Mouse (Mus musculus) spleen, postnatal 36 days (tissue): ENCODE data around the gene Batf2.
"Not testable (repeated sequence)": the region's sequence is repeated elsewhere in the genome, so short reads cannot be mapped to it uniquely, and the experiment has no call there.

ENCODE experiments used
- DNase-seq, 2 experiments: peaks; one replicate each; pipeline ENCODE4 v3.0.0; 2022; ENCODE audit warnings: low spot score in 2 of 2, mixed read lengths in 1 of 2

The Batf2 gene

DNA sequence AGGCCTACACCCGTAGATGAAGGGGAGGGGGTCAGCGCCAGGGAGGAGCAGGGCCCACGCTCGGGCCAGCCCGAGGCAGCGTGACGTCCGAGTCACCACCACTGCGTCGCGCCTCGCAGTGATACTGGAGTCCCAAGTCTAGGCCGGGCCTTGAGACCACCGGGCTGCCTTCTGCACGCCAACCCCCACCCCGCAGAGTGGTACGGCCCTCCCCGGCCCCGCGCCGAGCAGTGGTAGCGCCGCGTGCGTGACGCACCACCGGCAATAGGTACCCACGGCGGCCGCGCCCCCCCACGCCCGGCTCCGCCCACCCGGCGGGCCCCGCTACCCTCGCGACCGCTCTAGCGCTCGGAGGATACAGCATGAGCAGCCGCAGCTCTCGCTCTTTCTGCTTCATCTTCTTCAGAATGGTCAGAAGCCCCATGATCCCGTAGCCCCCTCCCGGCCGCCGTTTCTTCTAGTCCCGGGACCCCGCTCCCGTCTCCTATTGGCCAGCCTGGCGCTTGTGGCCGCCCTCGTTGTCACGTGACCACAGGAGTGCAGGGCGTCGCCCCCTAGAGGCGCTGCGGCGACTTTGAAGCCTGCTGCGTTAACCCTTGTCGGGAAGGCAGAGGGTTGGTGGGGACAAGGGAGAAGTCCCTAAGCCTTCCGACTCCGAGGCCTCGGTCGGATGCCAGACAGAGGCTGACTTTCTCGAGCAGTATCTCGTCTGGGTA is at the start of gene Batf2:
Batf2 (plus strand) TSS at position 306 of the 716 bp plus-strand sequence.
- DNase-seq = peak; percentile 88 to 90

DNA sequence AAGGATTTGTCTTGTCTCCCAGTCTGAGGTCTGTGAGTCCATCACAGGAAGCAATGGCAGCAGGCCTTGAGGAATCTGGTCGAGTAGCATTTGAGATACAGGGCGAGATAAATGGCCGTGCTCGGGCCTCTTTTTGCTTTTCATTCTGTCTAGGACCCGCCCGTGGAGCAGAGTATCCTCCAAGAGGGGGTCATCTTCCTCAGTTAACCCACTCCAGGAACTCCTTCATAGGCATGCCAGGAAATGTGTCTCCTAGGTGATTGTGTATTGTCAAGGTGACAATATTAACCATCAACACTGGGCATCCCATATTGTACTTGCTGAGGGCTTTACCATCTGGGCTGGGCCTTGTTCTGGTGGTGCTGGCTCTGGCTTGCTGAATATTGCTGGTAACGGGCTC is 46.7 kb upstream of the Batf2 start, which contains the start of gene AC131692.1:
AC131692.1 (plus strand) TSS at position 301 of the 400 bp plus-strand sequence.
- no peak for DNase-seq

DNA sequence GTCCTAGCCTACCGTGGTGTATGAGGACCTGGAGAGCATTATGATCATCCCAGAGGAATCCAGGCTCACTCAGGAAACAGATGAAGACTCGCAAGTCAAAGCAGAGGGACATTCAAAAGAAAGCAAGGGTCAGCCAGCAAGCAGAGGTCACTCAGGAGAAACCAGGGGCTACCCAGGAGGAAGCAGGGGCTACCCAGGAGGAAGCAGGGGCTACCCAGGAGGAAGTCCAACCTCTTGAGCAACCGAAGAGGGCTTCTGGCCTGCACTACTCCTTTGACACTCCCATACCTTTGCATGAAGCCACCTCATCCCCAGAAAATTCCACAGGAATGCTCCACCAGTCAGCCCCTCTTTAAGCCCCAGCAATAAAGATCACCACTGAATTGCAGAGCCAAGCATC is 42.9 kb upstream of the Batf2 start:
- no peak for DNase-seq

GRCm38 (mm10) chr19:6101186-6101585 is 39.6 kb upstream of the Batf2 start:
- no peak for DNase-seq

- peak; percentile 62 to 78 for DNase-seq
Observed at GRCm38 (mm10) chr19:6102169-6102853, 38.5 kb upstream of the Batf2 start.

- DNase-seq = no peak
Observed at GRCm38 (mm10) chr19:6104476-6104875, 36.3 kb upstream of the Batf2 start.

DNA sequence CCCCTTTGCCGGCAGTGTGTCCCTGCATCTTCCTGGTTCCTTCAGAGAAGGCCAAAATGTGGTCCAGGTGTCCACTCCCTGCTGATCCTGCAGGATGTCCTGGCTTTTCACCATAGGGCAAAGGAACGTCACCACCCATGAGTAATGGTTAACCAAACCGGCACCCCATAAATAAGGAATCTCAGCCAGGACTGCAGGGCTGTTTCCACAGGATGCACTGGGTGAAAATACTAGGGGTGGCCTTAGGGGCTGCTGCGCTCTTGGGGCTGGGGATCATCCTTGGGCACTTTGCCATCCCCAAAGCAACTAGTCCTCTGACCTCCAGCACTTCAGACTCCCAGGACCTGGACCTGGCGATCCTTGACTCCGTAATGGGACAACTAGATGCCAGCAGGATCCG is 35.2 kb upstream of the Batf2 start, which contains the start of gene Naaladl1:
Naaladl1 (plus strand) TSS at position 197 of the 400 bp plus-strand sequence.
- DNase-seq = no peak

- no peak for DNase-seq
Observed at GRCm38 (mm10) chr19:6113116-6113515, 27.7 kb upstream of the Batf2 start.

GRCm38 (mm10) chr19:6116113-6116850 is 24.5 kb upstream of the Batf2 start:
- DNase-seq = no peak

- no peak for DNase-seq
Observed at GRCm38 (mm10) chr19:6117346-6117985, 23.3 kb upstream of the Batf2 start.

DNA sequence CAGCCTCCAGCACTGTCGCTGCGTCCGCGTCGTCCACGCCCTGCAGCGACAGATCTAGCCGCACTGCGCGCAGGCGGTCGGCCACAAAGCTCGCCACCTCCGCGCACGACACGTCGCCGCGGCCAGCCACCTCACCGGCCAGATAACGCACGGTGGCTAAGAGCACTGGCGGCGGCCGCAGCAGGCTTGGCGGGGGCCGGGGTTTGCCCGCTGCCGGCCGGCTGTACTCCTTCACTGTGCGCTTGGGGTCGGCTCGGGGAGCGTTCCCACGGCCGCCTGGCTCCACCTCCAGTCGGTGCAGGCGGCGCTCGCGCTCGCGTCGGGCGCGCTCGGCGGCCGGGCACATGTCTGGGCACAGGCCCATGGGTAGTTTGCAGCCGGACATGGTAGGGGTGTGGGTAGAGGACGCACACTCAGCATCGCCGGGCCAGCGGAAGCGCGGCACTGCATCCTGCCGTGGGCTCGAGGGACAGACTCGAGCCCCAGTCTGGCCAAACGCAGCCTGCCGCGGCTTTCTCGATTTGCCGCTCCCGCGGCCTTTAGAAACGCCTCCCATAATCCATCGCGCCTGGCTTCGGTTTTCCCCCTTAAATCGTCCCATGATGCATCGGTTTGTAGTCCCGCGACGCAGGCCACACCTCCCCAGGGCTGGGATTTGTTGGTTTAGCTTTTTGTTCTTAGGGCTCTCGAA is 22.7 kb upstream of the Batf2 start, which contains the start of gene Sac3d1:
Sac3d1 (minus strand) TSS at position 665 of the 691 bp plus-strand sequence.
- peak; percentile 88 to 91 for DNase-seq

DNA sequence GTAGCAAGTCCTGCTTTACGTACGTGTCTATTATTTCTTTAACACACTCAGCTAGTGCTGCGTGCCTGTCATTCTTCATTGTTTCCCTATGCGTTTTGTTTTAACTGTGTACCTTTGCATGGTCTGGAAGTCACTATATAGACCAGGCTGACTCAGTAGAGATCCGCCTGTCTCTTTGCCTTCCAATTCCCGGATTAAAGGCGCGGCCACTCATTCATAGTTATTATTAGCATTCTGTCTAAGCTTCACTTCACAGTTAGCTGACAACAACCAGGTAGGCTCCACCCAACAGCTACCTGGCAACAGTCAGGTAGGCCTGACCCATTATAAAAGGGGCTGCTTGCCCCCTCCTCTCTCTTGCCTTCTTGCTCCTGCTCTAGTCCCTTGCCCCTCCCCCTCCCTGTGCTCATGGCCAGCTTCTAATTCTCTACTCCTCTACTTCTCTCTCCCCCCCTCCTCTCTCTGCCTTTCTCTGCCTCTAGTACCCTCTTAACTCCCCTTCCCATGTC is 22.1 kb upstream of the Batf2 start:
- DNase-seq = no peak

DNA sequence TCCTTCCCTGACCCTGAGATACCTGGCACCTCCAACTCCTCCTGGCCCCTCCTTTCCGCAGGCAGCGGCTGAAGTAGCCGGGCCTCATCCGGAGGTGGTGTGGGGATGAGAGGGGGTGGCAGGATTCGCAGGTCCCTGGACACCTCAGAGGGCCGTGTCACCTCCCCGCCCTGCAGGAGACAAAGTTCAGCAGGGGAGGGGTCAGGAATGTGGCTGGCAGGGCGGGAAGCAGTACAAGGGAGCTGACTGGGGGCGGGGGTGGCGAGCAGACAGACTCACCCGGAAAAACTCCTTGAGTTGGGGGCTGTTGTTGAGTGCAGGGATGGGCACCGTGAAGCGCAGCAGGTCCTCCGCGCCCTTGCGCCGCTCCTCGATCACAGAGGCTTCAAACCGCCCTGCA is 19.0 kb upstream of the Batf2 start:
- no peak for DNase-seq

DNA sequence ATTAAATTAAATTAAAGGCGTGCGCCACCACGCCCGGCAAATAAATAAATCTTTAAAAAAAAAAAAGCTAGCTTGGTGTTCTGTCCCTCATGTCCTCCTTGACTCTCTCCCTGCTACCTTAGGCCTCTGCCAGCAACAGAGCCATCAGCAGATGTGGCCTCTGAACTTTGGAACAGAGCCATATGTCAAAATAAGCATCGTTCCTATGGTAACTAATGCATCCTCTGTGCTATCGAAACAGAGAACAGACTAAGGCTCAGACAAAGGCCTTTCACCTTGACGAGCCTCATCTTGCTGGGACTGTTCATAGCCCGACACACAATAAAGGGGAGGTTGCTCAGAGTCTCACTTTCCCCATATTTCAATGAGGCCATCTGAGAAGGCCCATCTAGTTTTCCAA is 17.5 kb upstream of the Batf2 start:
- no peak for DNase-seq

- DNase-seq = no peak
Observed at GRCm38 (mm10) chr19:6124898-6125297, 15.9 kb upstream of the Batf2 start.

DNA sequence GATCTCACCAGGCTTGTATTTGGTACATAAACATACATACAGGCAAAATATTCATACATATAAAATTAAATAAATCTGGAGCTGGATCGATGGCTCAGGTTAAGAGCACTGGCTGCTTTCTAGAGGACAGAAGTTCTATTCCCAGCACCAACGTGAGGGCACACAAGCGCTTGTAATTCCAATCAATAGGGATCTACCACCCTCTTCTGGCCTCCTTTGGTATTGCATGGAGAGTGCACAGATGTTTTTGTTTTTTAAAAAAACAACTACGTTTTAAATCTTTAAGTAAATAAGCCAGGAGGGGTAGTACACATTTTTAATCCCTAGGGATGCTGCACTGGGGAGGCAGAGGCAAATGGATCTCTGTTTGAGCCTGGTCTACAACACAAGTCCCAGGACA is 14.5 kb upstream of the Batf2 start:
- peak; percentile 24 to 61 for DNase-seq

GRCm38 (mm10) chr19:6126789-6127580 is 13.8 kb upstream of the Batf2 start:
- DNase-seq = no peak

DNA sequence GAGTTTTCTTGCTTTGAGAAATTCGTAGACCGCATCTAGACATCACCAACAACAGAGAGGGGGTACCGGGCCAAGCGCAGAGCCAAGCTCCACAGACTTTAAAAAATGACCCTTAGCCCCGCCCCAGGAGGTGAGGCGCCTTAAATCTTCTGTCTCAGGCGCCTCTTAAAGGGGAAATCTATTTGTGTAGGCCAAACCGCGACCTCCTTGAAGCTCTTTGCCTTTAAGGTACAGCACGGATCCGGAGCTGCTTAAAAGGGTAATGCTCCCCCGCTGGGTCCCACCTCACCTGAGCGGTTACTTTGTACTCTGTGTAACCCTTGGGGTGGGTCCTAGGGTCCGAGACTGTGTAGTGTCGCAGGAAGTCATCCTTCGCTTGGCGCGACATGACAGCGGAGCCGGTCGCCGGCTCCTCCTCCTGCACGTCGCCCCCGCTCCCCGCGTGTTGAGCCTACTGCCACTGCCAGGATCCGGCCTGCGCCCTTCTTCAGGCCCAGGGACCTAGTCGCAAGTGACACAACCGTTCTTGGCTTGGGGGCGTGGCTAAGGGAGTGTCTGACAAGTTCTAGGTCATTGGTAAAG is 12.9 kb upstream of the Batf2 start, which contains the start of gene Snx15:
Snx15 (minus strand) TSS at position 545 of the 582 bp plus-strand sequence.
- peak; percentile 96 to 97 for DNase-seq

GRCm38 (mm10) chr19:6130414-6131128 is 10.2 kb upstream of the Batf2 start:
- not testable (repeated sequence) for DNase-seq
